Mouse (Mus musculus): Measurements from ENCODE around the gene Bcor. TPM values are rescaled to one million over a fixed set of nuclear protein-coding genes. Genes with fewer than 3 reads are reported as not detected.

Gene Bcor
- polyA plus RNA-seq, 1 experiment from 2014 or later, result 20.3 TPM

GRCm38 (mm10) chrX:12153141-12154095 is 6.7 kb downstream of the Bcor start:
- WGBS, result 28% methylated on average over 31 of the region's 31 CpGs
- H3K4me1 ChIP-seq (replicated peaks; ENCODE audit: control insufficient read depth, insufficient read depth, low read length), result peaks cover 20% of the 10 kb centered on the region
- peaks cover 46% of the 10 kb centered on the region for H3K27me3 ChIP-seq (replicated peaks; ENCODE audit: control insufficient read depth, insufficient read depth, low read length)
- H3K4me2 ChIP-seq (ENCODE audit: low read length), result no peak overlapping the region
- ATAC-seq (replicated peaks; ENCODE audit: low FRiP score, low TSS enrichment, low read depth) (no peak), DNase-seq (ENCODE audit: low spot score) (no peak)
- H3K36me3 ChIP-seq (ENCODE audit: control insufficient read depth, insufficient read depth, low read length), result no peaks in the 10 kb centered on the region
- no peak overlapping the region for H3K27ac ChIP-seq (ENCODE audit: low read depth)
- no peak overlapping the region for H3K4me3 ChIP-seq (ENCODE audit: low read depth, low read length)
- H3K9ac ChIP-seq (ENCODE audit: low read length), result no peak overlapping the region
- H3K9me3 ChIP-seq (ENCODE audit: control insufficient read depth, low read length), result no peaks in the 10 kb centered on the region

- Histone ChIP-seq H3K27me3 (replicated peaks; ENCODE audit: control insufficient read depth, insufficient read depth, low read length) (peaks cover 42% of the 10 kb centered on the region), H3K27ac (ENCODE audit: low read depth) (no peak overlapping the region), H3K4me1 (replicated peaks; ENCODE audit: control insufficient read depth, insufficient read depth, low read length) (peaks cover 20% of the 10 kb centered on the region), H3K4me3 (ENCODE audit: low read depth, low read length) (peak overlapping the region; percentile 20; the same call in 1 of the 2 replicates), H3K4me2 (ENCODE audit: low read length) (peak overlapping the region; percentile 49), H3K36me3 (ENCODE audit: control insufficient read depth, insufficient read depth, low read length) (no peaks in the 10 kb centered on the region), H3K9ac (ENCODE audit: low read length) (0 out of 2 replicates have a peak overlapping the region, but pooled peaks have one; percentile 10), H3K9me3 (ENCODE audit: control insufficient read depth, low read length) (no peaks in the 10 kb centered on the region)
- WGBS, result 24% methylated on average over 39 of the region's 42 CpGs
- DNase-seq (ENCODE audit: low spot score) (no peak), ATAC-seq (replicated peaks; ENCODE audit: low FRiP score, low TSS enrichment, low read depth) (no peak)
These were observed 7.9 kb downstream of the Bcor start for GRCm38 (mm10) chrX:12151996-12152904.

GRCm38 (mm10) chrX:12151269-12151995 is 8.7 kb downstream of the Bcor start:
- H3K4me1 ChIP-seq (replicated peaks; ENCODE audit: control insufficient read depth, insufficient read depth, low read length), result peaks cover 15% of the 10 kb centered on the region
- no peaks in the 10 kb centered on the region for H3K36me3 ChIP-seq (ENCODE audit: control insufficient read depth, insufficient read depth, low read length)
- peak overlapping the region; percentile 49 for H3K4me2 ChIP-seq (ENCODE audit: low read length)
- 0 out of 2 replicates have a peak overlapping the region, but pooled peaks have one; percentile 10 for H3K9ac ChIP-seq (ENCODE audit: low read length)
- 9% methylated on average over 43 of the region's 43 CpGs for WGBS
- peaks cover 34% of the 10 kb centered on the region for H3K27me3 ChIP-seq (replicated peaks; ENCODE audit: control insufficient read depth, insufficient read depth, low read length)
- H3K27ac ChIP-seq (ENCODE audit: low read depth), result no peak overlapping the region
- DNase-seq (ENCODE audit: low spot score), result peak; percentile 67
- no peak for ATAC-seq (replicated peaks; ENCODE audit: low FRiP score, low TSS enrichment, low read depth)
- no peaks in the 10 kb centered on the region for H3K9me3 ChIP-seq (ENCODE audit: control insufficient read depth, low read length)
- peak overlapping the region; percentile 20 for H3K4me3 ChIP-seq (ENCODE audit: low read depth, low read length)

GRCm38 (mm10) chrX:12150425-12150824 is 9.7 kb downstream of the Bcor start:
- H3K4me1 ChIP-seq (replicated peaks; ENCODE audit: control insufficient read depth, insufficient read depth, low read length), result peaks cover 15% of the 10 kb centered on the region
- no peak overlapping the region for H3K27ac ChIP-seq (ENCODE audit: low read depth)
- no peak overlapping the region for H3K9ac ChIP-seq (ENCODE audit: low read length)
- ATAC-seq (replicated peaks; ENCODE audit: low FRiP score, low TSS enrichment, low read depth) (no peak), DNase-seq (ENCODE audit: low spot score) (no peak)
- WGBS, result 5% methylated on average over 7 of the region's 7 CpGs
- no peaks in the 10 kb centered on the region for H3K36me3 ChIP-seq (ENCODE audit: control insufficient read depth, insufficient read depth, low read length)
- H3K4me3 ChIP-seq (ENCODE audit: low read depth, low read length), result no peak overlapping the region
- H3K4me2 ChIP-seq (ENCODE audit: low read length), result no peak overlapping the region
- H3K27me3 ChIP-seq (replicated peaks; ENCODE audit: control insufficient read depth, insufficient read depth, low read length), result peaks cover 25% of the 10 kb centered on the region
- H3K9me3 ChIP-seq (ENCODE audit: control insufficient read depth, low read length), result no peaks in the 10 kb centered on the region

- WGBS, result 72% methylated on average over 2 of the region's 2 CpGs
- peaks cover 7% of the 10 kb centered on the region for H3K4me1 ChIP-seq (replicated peaks; ENCODE audit: control insufficient read depth, insufficient read depth, low read length)
- H3K4me2 ChIP-seq (ENCODE audit: low read length), result no peak overlapping the region
- H3K27ac ChIP-seq (ENCODE audit: low read depth), result no peak overlapping the region
- H3K9me3 ChIP-seq (ENCODE audit: control insufficient read depth, low read length), result no peaks in the 10 kb centered on the region
- ATAC-seq (replicated peaks; ENCODE audit: low FRiP score, low TSS enrichment, low read depth) (no peak), DNase-seq (ENCODE audit: low spot score) (no peak)
- no peak overlapping the region for H3K9ac ChIP-seq (ENCODE audit: low read length)
- H3K27me3 ChIP-seq (replicated peaks; ENCODE audit: control insufficient read depth, insufficient read depth, low read length), result peaks cover 11% of the 10 kb centered on the region; the same call in 1 of the 2 replicates
- no peaks in the 10 kb centered on the region for H3K36me3 ChIP-seq (ENCODE audit: control insufficient read depth, insufficient read depth, low read length)
- H3K4me3 ChIP-seq (ENCODE audit: low read depth, low read length), result no peak overlapping the region
These were observed 13.9 kb downstream of the Bcor start for GRCm38 (mm10) chrX:12146263-12146662.

- Histone ChIP-seq H3K9ac (ENCODE audit: low read length) (no peak overlapping the region), H3K27me3 (replicated peaks; ENCODE audit: control insufficient read depth, insufficient read depth, low read length) (peaks cover 30% of the 10 kb centered on the region), H3K4me1 (replicated peaks; ENCODE audit: control insufficient read depth, insufficient read depth, low read length) (0 out of 2 replicates have a peak, but pooled peaks cover 3% of the 10 kb centered on the region), H3K27ac (ENCODE audit: low read depth) (no peak overlapping the region), H3K36me3 (ENCODE audit: control insufficient read depth, insufficient read depth, low read length) (no peaks in the 10 kb centered on the region), H3K4me2 (ENCODE audit: low read length) (no peak overlapping the region), H3K9me3 (ENCODE audit: control insufficient read depth, low read length) (no peaks in the 10 kb centered on the region), H3K4me3 (ENCODE audit: low read depth, low read length) (no peak overlapping the region)
- ATAC-seq (replicated peaks; ENCODE audit: low FRiP score, low TSS enrichment, low read depth) (no peak), DNase-seq (ENCODE audit: low spot score) (no peak)
- WGBS, result 49% methylated on average over 5 of the region's 5 CpGs
These were observed 17.3 kb downstream of the Bcor start for GRCm38 (mm10) chrX:12142832-12143231.

- no peak for ATAC-seq (replicated peaks; ENCODE audit: low FRiP score, low TSS enrichment, low read depth)
- no peak for DNase-seq (ENCODE audit: low spot score)
These were observed 19.9 kb downstream of the Bcor start for GRCm38 (mm10) chrX:12140086-12140740.

More at GRCm38 (mm10) chrX:12140086-12140740, 19.9 kb downstream of the Bcor start:
- peak overlapping the region; percentile 39 for H3K9ac ChIP-seq (ENCODE audit: low read length)
- 7% methylated on average over 42 of the region's 51 CpGs for WGBS
- H3K4me1 ChIP-seq (replicated peaks; ENCODE audit: control insufficient read depth, insufficient read depth, low read length), result peaks cover 9% of the 10 kb centered on the region; the same call in 1 of the 2 replicates
- no peaks in the 10 kb centered on the region for H3K9me3 ChIP-seq (ENCODE audit: control insufficient read depth, low read length)
- no peaks in the 10 kb centered on the region for H3K36me3 ChIP-seq (ENCODE audit: control insufficient read depth, insufficient read depth, low read length)
- H3K27me3 ChIP-seq (replicated peaks; ENCODE audit: control insufficient read depth, insufficient read depth, low read length), result peaks cover 42% of the 10 kb centered on the region
- H3K4me3 ChIP-seq (ENCODE audit: low read depth, low read length), result peak overlapping the region; percentile 16; the same call in 1 of the 2 replicates
- H3K27ac ChIP-seq (ENCODE audit: low read depth), result no peak overlapping the region
- H3K4me2 ChIP-seq (ENCODE audit: low read length), result peak overlapping the region; percentile 47
